Mouse (Mus musculus) brown adipose tissue, adult 24 weeks (tissue): ENCODE measurements around the gene Pitpna. TPM values are rescaled to one million over a fixed set of nuclear protein-coding genes. Genes with fewer than 3 reads are reported as not detected.
A peak's percentile ranks its signal among the peaks of the same experiment; 100 is the strongest.

ENCODE experiments used
- H3K27ac ChIP-seq: fragments of 200-500 bp; replicated peaks from 2 replicates; pipeline ENCODE4 v1.5.1; 2012; ENCODE audit warnings: low read depth, mild to moderate bottlenecking, low read length
- H3K4me1 ChIP-seq: fragments of 200-500 bp; 2 replicates; pipeline ENCODE4 v1.6.1; 2012; ENCODE audit warnings: low read length, mixed read lengths; ENCODE audit not compliant: control insufficient read depth, insufficient read depth, insufficient read length
- H3K4me3 ChIP-seq: fragments of 200-500 bp; 2 replicates; pipeline ENCODE4 v1.5.1; 2012; ENCODE audit warnings: low read depth, mild to moderate bottlenecking, low read length, moderate library complexity; ENCODE audit not compliant: insufficient read depth
- polyA plus RNA-seq: library from polyadenylated mRNA; stranded (reverse); fragments of >200 nt; gene quantifications from 2 replicates; pipeline ENCODE4 v1.2.4, GENCODE M21; 2012; ENCODE audit not compliant: missing spikeins, insufficient read depth, insufficient read length

The Pitpna gene
- polyA plus RNA-seq, 1 experiment, result 86.5 TPM

GRCm38 (mm10) chr11:75558101-75558500 is 29.8 kb upstream of the Pitpna start:
- Histone ChIP-seq H3K27ac (no peak overlapping the region), H3K4me1 (peaks cover 3% of the 10 kb centered on the region; the same call in 1 of the 2 replicates), H3K4me3 (no peak overlapping the region)

GRCm38 (mm10) chr11:75559870-75560504 is 27.9 kb upstream of the Pitpna start:
- H3K27ac ChIP-seq, result no peak overlapping the region

DNA sequence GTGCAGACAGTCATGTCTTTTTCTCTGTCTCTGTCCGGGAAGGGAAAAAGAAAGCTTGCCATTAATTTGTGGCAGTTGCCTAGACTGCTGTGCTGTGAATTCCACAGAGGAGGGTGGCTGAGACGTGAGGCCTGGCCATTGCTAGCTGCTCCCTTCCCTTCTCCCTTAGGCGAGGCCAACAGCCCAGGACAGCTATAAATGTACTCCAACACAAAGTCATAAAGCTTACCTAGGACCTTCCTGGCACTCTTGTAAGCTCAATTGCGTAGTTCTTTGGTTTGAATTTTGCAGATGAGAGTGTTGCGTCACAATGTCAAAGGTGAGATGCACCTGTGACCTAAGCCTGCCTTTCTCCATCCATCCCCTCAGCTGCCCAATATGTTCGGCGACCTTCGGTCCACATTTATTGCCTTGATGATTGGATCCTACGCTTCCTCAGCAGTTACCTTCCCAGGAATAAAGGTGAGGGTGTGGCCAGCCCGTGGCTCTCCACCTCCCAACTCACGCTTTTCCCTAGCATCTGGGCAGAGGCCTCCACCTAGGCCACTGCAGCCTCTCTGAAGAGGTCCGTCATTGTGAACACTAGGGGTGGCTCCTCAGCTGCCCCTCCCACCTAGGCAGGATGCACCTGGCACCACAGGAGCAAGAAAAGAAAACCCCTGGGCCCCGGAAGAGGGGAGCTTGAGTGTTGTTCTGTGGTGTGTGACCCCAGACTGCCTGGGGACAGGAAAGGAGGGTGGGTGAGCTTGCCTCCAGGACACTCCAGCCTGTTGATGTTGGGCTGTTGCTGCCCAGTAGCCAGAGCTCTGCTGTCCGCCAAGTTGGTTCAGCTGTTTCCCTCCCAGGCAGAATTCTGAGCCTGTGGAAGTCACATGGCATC is 27.1 kb upstream of the Pitpna start:
- Histone ChIP-seq H3K27ac (no peak overlapping the region), H3K4me1 (peaks cover 6% of the 10 kb centered on the region), H3K4me3 (no peak overlapping the region)

More at GRCm38 (mm10) chr11:75559870-75560504, 27.9 kb upstream of the Pitpna start:
- no peak overlapping the region for H3K4me3 ChIP-seq
- H3K4me1 ChIP-seq, result peaks cover 5% of the 10 kb centered on the region

DNA sequence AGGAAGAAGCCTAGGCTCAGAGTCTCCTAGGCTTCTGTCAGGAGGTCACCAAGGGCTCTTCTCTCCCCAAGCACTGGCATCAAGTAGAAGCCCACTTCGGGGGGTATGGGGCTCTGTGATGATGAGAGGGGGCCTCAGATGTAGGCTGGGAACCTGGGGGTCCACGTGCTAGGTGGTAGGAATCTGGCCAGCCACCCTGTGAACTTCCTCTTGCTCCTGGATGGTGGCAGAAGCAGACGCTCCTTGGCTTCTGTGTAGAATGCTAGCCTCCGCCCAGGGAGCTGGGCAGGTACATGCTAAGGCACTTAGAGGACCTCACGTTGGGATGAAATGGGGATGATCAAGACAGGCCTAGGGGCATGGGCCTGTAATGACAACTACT is 26.5 kb upstream of the Pitpna start:
- Histone ChIP-seq H3K4me1 (peaks cover 6% of the 10 kb centered on the region), H3K27ac (no peak overlapping the region), H3K4me3 (no peak overlapping the region)

DNA sequence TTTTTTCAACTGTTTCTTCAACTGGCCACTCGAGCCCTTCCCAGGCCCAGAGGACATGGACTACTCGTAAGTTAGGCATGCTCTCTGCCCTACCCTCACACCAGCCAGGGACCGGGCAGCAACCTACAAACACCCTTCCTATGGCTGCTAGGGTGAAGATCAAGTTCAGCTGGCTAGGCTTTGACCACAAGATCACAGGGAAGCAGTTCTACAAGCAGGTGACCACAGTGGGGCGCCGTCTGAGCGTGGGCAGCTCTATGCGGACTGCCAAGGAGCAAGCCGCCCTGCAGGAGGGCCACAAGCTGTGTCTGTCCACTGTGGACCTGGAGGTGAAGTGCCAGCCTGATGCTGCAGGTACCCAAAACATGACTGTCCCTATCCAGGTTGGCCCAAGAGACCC is 25.1 kb upstream of the Pitpna start:
- peaks cover 8% of the 10 kb centered on the region for H3K4me1 ChIP-seq
- no peak overlapping the region for H3K4me3 ChIP-seq
- no peak overlapping the region for H3K27ac ChIP-seq

DNA sequence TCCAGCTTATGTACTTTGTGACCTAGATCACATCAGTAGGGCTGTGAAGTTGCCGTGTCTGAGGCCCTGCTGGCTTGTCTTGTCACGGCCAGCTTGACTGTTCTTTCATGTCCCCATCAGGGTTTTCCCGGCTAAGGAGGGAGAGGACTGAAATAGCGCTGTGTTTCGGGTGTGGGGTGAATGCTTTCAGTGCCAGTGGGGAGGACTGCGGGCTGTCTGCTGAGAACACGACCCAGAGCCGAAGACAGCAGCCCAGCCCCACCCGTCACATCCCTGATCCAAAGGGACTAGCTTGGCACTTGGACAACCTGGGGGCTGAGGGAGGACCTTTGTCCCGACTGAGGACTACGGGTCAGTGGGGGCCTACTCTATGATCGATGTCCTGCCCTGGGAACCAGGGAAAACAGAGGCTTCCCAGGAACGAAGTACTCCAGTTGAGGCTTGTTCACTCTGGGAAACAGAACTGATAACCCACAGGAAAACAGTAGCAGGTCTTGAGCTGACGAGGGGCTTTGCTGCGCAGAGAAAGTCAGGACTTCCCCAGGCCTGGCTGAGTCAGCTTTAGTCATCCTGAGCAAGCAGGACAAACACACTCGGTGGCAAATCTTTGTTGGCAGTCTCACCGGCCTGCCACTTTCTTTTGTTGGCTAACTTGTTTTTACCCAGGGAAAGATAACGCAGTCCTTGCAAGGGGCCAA is 23.9 kb upstream of the Pitpna start:
- Histone ChIP-seq H3K4me1 (peaks cover 8% of the 10 kb centered on the region), H3K4me3 (no peak overlapping the region), H3K27ac (peak overlapping the region; percentile 75)

- H3K27ac ChIP-seq, result peak overlapping the region; percentile 81
- H3K4me1 ChIP-seq, result peaks cover 12% of the 10 kb centered on the region
- no peak overlapping the region for H3K4me3 ChIP-seq
Observed at GRCm38 (mm10) chr11:75565849-75566248, 22.0 kb upstream of the Pitpna start.

- Histone ChIP-seq H3K4me1 (peaks cover 13% of the 10 kb centered on the region), H3K27ac (peak overlapping the region; percentile 81), H3K4me3 (no peak overlapping the region)
Observed at GRCm38 (mm10) chr11:75566276-75567196, 21.4 kb upstream of the Pitpna start.

- H3K27ac ChIP-seq, result no peak overlapping the region
- no peak overlapping the region for H3K4me3 ChIP-seq
- H3K4me1 ChIP-seq, result peaks cover 19% of the 10 kb centered on the region
Observed at GRCm38 (mm10) chr11:75567346-75568114, 20.4 kb upstream of the Pitpna start.

- peaks cover 18% of the 10 kb centered on the region for H3K4me1 ChIP-seq
- no peak overlapping the region for H3K4me3 ChIP-seq
- H3K27ac ChIP-seq, result no peak overlapping the region
Observed at GRCm38 (mm10) chr11:75568115-75568511, 19.8 kb upstream of the Pitpna start.

DNA sequence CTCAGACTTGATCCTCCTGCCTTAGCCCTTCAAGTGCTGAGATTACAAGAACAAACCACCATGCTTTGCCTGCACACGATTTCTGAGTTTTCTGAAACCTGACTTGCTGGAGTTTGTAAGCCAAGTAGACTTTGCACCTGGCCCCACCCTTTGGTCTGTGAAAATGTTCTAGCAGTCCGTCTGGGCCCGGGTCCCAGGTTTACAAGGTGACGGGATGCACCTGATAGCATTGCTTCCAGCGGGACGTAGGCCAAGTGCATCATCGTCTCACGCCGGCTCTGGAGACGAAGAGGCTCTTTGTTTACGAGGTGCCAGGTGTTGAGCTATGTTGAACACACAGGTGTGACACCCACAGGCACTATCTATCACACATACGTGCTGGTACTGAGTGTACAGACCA is 18.9 kb upstream of the Pitpna start:
- no peak overlapping the region for H3K27ac ChIP-seq
- peaks cover 18% of the 10 kb centered on the region for H3K4me1 ChIP-seq
- H3K4me3 ChIP-seq, result no peak overlapping the region

DNA sequence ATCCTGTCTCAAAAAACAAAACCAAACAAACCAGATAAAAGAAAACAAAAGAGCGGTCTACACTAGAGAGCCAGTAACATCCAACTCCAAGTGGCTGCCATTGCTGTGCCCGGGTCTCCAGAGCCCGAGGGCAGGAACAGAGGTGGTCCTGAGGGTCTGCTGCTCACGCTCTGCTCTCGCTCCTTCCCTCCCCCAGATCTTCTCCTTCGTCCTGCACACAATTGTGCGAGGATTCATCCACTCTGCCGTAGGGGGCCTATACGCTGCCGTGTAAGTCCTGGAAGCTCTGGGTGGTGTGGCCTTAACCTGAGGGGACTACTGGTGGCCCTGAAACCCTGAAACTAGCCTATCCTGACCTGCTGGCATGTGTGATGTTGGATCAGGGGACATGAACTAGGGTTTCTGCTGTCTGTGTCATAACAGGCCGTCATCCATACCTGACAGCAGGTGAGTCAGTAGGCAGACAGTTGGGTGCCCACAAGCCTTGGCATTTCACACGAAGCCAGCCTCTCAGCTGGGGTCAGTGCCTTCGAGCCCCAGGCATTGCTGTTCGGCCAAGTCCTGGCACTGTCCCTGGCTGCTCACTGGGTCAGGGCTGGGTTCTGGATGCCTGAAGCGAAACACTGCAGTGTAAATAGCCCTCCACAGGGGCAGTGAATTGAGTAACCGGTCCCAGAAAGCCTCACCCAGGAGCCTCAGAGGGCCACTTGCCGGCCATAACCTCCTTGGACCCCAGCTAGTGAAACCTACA is 17.3 kb upstream of the Pitpna start:
- H3K4me3 ChIP-seq, result no peak overlapping the region
- H3K4me1 ChIP-seq, result peaks cover 15% of the 10 kb centered on the region; the same call in 1 of the 2 replicates
- peak overlapping the region; percentile 90 for H3K27ac ChIP-seq
